Mouse (Mus musculus) kidney, adult 2 months (tissue): ENCODE measurements around the gene Npat.

ENCODE experiments used
- CTCF ChIP-seq: fragments of 200-500 bp; conservative IDR thresholded peaks from 2 replicates; pipeline ENCODE4 v1.5.1; 2011; ENCODE audit warnings: low read depth, mild to moderate bottlenecking, control low read depth, low read length, moderate library complexity, mixed read lengths; ENCODE audit not compliant: insufficient read depth, insufficient read length
- POLR2A ChIP-seq: fragments of 200-500 bp; IDR thresholded peaks from one replicate; pipeline ENCODE4 v1.6.1; 2011; ENCODE audit warnings: low read depth, low read length, control low read depth

DNA sequence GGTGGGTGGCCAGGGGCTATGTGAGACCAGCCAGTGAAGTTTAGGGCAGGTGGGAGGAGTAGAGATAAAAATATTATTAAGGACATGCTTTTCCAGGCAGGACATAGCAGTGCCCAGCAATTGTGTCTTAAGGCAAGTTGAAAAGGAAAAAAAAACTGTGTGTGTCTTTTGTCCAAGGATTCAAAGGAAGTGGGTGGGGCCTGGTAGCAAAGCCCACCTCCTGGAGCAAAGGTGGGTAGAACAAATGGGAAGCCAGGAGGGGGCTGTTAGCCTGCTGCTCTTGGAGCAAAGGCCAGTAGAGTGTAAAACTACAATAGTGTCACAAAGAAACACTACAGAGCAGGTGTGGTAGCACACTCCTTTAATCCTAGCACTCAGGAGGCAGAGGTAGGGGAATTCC, 22.8 kb upstream of the Npat start:
- no peak for TF ChIP-seq POLR2A
- no peak for TF ChIP-seq CTCF
